ENCODE assay signal across 8 mouse cellular contexts in genomic region chr11:102284501-102285094, GRCm38 (mm10). TPM values are rescaled to one million over a fixed set of nuclear protein-coding genes. Genes with fewer than 3 reads are reported as not detected.
DNase-seq lines count a peak whose midpoint lies in the region; ATAC-seq and TF ChIP-seq lines count a peak whose summit lies in the region.

TSS of gene Tmub2 (plus strand) at chr11:102284931.

- H3K36me3 ChIP-seq in C2C12 (ENCODE audit: control insufficient read depth, insufficient read depth) (peaks cover 20% of the 10 kb centered on the region), myocyte (ENCODE audit: control insufficient read depth, insufficient read depth) (no peaks in the 10 kb centered on the region)
- H3K36me3 ChIP-seq in erythroblast, embryonic 14.5 days (ENCODE audit: control insufficient read depth), result peaks cover 36% of the 10 kb centered on the region
- H3K36me3 ChIP-seq in heart, embryonic 11.5 days (ENCODE audit: control insufficient read depth, insufficient read depth, low read length), result peaks cover 9% of the 10 kb centered on the region; the same call in 1 of the 2 replicates
- peaks cover 21% of the 10 kb centered on the region for H3K36me3 ChIP-seq in kidney, embryonic 16.5 days (ENCODE audit: insufficient read depth, low read length)
- no peaks in the 10 kb centered on the region for H3K36me3 ChIP-seq in liver, adult 2 months (ENCODE audit: control insufficient read depth, insufficient read depth, low read length)
- H3K36me3 ChIP-seq in splenic B cell, adult 2 months (ENCODE audit: control insufficient read depth, insufficient read depth, low read length, poor library complexity, severe bottlenecking), result no peaks in the 10 kb centered on the region

- peak within 1 kb of the TSS; percentile 98 for H3ac ChIP-seq in C2C12 (ENCODE audit: control insufficient read depth, insufficient read length, low read depth)
- peak within 1 kb of the TSS; percentile 80 for H3ac ChIP-seq in myocyte (ENCODE audit: control insufficient read depth, insufficient read length)

- H3K4me1 ChIP-seq in erythroblast, embryonic 14.5 days (ENCODE audit: control insufficient read depth), result peaks cover 53% of the 10 kb centered on the region
- H3K4me1 ChIP-seq in heart, embryonic 11.5 days (ENCODE audit: control insufficient read depth, insufficient read depth, low read length), result peaks cover 7% of the 10 kb centered on the region
- peaks cover 20% of the 10 kb centered on the region for H3K4me1 ChIP-seq in kidney, embryonic 16.5 days (ENCODE audit: insufficient read depth, low read length)
- H3K4me1 ChIP-seq in liver, adult 2 months (ENCODE audit: control insufficient read depth, insufficient read depth, low read length), result peaks cover 3% of the 10 kb centered on the region; the same call in 1 of the 2 replicates

- no peaks in the 10 kb centered on the region for H3K27me3 ChIP-seq in C2C12 (ENCODE audit: control insufficient read depth, insufficient read depth, insufficient read length)
- H3K27me3 ChIP-seq in erythroblast, embryonic 14.5 days (ENCODE audit: control insufficient read depth), result no peaks in the 10 kb centered on the region
- no peaks in the 10 kb centered on the region for H3K27me3 ChIP-seq in heart, embryonic 11.5 days (ENCODE audit: control insufficient read depth, insufficient read depth, low read length)
- H3K27me3 ChIP-seq in kidney, embryonic 16.5 days (ENCODE audit: insufficient read depth, low read length), result no peaks in the 10 kb centered on the region
- no peaks in the 10 kb centered on the region for H3K27me3 ChIP-seq in liver, adult 2 months (ENCODE audit: control insufficient read depth, insufficient read depth, low read length)
- no peaks in the 10 kb centered on the region for H3K27me3 ChIP-seq in myocyte (ENCODE audit: control insufficient read depth, insufficient read depth, insufficient read length)
- no peaks in the 10 kb centered on the region for H3K27me3 ChIP-seq in splenic B cell, adult 2 months (ENCODE audit: control insufficient read depth, insufficient read depth, low read length, poor library complexity, severe bottlenecking)

- peak; percentile 99 for DNase-seq in brain, embryonic 14.5 days (ENCODE audit: low read depth)
- peak; percentile 97 for DNase-seq in liver, adult 2 months (ENCODE audit: extremely low read depth, low read depth, low spot score)
- DNase-seq in splenic B cell, adult 2 months (ENCODE audit: low read depth, low spot score), result peak; percentile 100

- peak within 1 kb of the TSS; percentile 75 for H3K4me2 ChIP-seq in heart, embryonic 11.5 days
- peak within 1 kb of the TSS; percentile 74 for H3K4me2 ChIP-seq in kidney, embryonic 16.5 days (replicated peaks; ENCODE audit: low read depth, low read length)
- H3K4me2 ChIP-seq in myocyte (ENCODE audit: low read depth), result peak within 1 kb of the TSS; percentile 83

- peak within 1 kb of the TSS; percentile 81 for H3K27ac ChIP-seq in heart, embryonic 11.5 days (ENCODE audit: low read depth, low read length)
- peak within 1 kb of the TSS; percentile 92 for H3K27ac ChIP-seq in kidney, embryonic 16.5 days (ENCODE audit: low read length)
- H3K27ac ChIP-seq in liver, adult 2 months (replicated peaks; ENCODE audit: insufficient read depth, low read depth, low read length), result peak within 1 kb of the TSS; percentile 88

- H3K4me3 ChIP-seq in C2C12 (ENCODE audit: insufficient read depth, poor library complexity, severe bottlenecking) (peak within 1 kb of the TSS; percentile 95), myocyte (peak within 1 kb of the TSS; percentile 80)
- peak within 1 kb of the TSS; percentile 99 for H3K4me3 ChIP-seq in erythroblast, embryonic 14.5 days (replicated peaks)
- H3K4me3 ChIP-seq in heart, embryonic 11.5 days (ENCODE audit: low read depth, low read length), result peak within 1 kb of the TSS; percentile 82
- H3K4me3 ChIP-seq in kidney, embryonic 16.5 days (ENCODE audit: low read length), result peak within 1 kb of the TSS; percentile 78
- peak within 1 kb of the TSS; percentile 86 for H3K4me3 ChIP-seq in liver, adult 2 months (ENCODE audit: insufficient read depth, low read depth, low read length)

- no peaks in the 10 kb centered on the region for H3K9me3 ChIP-seq in erythroblast, embryonic 14.5 days (ENCODE audit: control insufficient read depth, low read length)
- no peaks in the 10 kb centered on the region for H3K9me3 ChIP-seq in heart, embryonic 11.5 days (replicated peaks; ENCODE audit: control insufficient read depth, low read length)
- H3K9me3 ChIP-seq in kidney, embryonic 16.5 days (ENCODE audit: low read length), result no peaks in the 10 kb centered on the region

- TF ChIP-seq POLR2A in brain, embryonic 14.5 days (IDR thresholded peaks at IDR 0.05; ENCODE audit: borderline replicate concordance, extremely low read depth, insufficient read depth, insufficient read length, poor library complexity, severe bottlenecking), result 0 out of 2 replicates have a peak, but pooled peaks have one; percentile 14
- TF ChIP-seq POLR2A in liver, adult 2 months (IDR thresholded peaks at IDR 0.05; ENCODE audit: extremely low read depth, insufficient read depth, low read length), result no peak
- no peak for TF ChIP-seq POLR2A in myocyte (IDR thresholded peaks at IDR 0.05; ENCODE audit: insufficient read length, low read depth)

- peak; percentile 89 for ATAC-seq in heart, embryonic 11.5 days (replicated peaks; ENCODE audit: insufficient number of reproducible peaks, low FRiP score, low TSS enrichment)
- peak; percentile 90 for ATAC-seq in kidney, embryonic 16.5 days (ENCODE audit: low FRiP score, low TSS enrichment)

- no peaks in the 10 kb centered on the region for H3K79me3 ChIP-seq in C2C12 (ENCODE audit: low read depth)

- H3K79me2 ChIP-seq in C2C12 (ENCODE audit: control insufficient read depth, insufficient read depth) (peaks cover 20% of the 10 kb centered on the region), myocyte (ENCODE audit: control insufficient read depth, insufficient read depth) (peaks cover 14% of the 10 kb centered on the region)
- no peaks in the 10 kb centered on the region; the same call in 1 of the 2 replicates for H3K79me2 ChIP-seq in liver, adult 2 months (ENCODE audit: control insufficient read depth, insufficient read depth, low read length)

- no peak for TF ChIP-seq CTCF in C2C12 (IDR thresholded peaks at IDR 0.05; ENCODE audit: control insufficient read depth, insufficient read depth, insufficient read length)
- TF ChIP-seq CTCF in brain, embryonic 14.5 days (IDR thresholded peaks at IDR 0.05; ENCODE audit: borderline replicate concordance, extremely low read depth, insufficient read depth, insufficient read length), result peak; percentile 24; the same call in 1 of the 2 replicates
- 0 out of 2 replicates have a peak, but pooled peaks have one; percentile 9 for TF ChIP-seq CTCF in liver, adult 2 months (IDR thresholded peaks at IDR 0.05; ENCODE audit: low read depth, low read length)

- H3K9ac ChIP-seq in heart, embryonic 11.5 days (ENCODE audit: low read depth, low read length), result peak within 1 kb of the TSS; percentile 91
- H3K9ac ChIP-seq in kidney, embryonic 16.5 days (replicated peaks; ENCODE audit: low read length), result peak within 1 kb of the TSS; percentile 88
- peak within 1 kb of the TSS; percentile 77 for H3K9ac ChIP-seq in liver, adult 2 months (ENCODE audit: low read depth, low read length)

- under 1% methylated on average over 32 of the region's 32 CpGs for WGBS in heart, embryonic 11.5 days (ENCODE audit: insufficient replicate concordance)
- under 1% methylated on average over 32 of the region's 32 CpGs for WGBS in kidney, embryonic 16.5 days
- under 1% methylated on average over 32 of the region's 32 CpGs for WGBS in liver, adult 2 months

TF ChIP-seq in C2C12, 6 proteins besides CTCF, POLR2A, EP300 and RAD21:
- TF ChIP-seq MYOD1 (IDR thresholded peaks at IDR 0.05; ENCODE audit: control insufficient read depth, insufficient read length, low read depth) (no peak), MYOG (IDR thresholded peaks at IDR 0.05; ENCODE audit: control insufficient read depth, extremely low read depth, insufficient read length) (no peak), MAX (IDR thresholded peaks at IDR 0.05) (peak; percentile 11), USF1 (IDR thresholded peaks at IDR 0.05; ENCODE audit: low read depth) (no peak), FOSL1 (IDR thresholded peaks at IDR 0.05; ENCODE audit: insufficient read depth, low read length, poor library complexity, severe bottlenecking) (no peak), CEBPB (IDR thresholded peaks at IDR 0.05; ENCODE audit: low read depth) (peak; percentile 14)

TF ChIP-seq in myocyte, 11 proteins besides CTCF, POLR2A, EP300 and RAD21:
- TF ChIP-seq E2F4 (IDR thresholded peaks at IDR 0.05; ENCODE audit: insufficient read depth), result peak; percentile 72
- no peak for TF ChIP-seq POLR2AphosphoS2 (IDR thresholded peaks at IDR 0.05; ENCODE audit: insufficient read length, low read depth)
- no peak for TF ChIP-seq TCF12 (IDR thresholded peaks at IDR 0.05; ENCODE audit: insufficient read depth, poor library complexity, severe bottlenecking)
- no peak for TF ChIP-seq CEBPB (IDR thresholded peaks at IDR 0.05; ENCODE audit: insufficient read depth, poor library complexity, severe bottlenecking)
- no peak for TF ChIP-seq TCF3 (IDR thresholded peaks at IDR 0.05; ENCODE audit: insufficient read length, low read depth)
- no peak for TF ChIP-seq MYOD1 (IDR thresholded peaks at IDR 0.05; ENCODE audit: control insufficient read depth in 1 of 3, insufficient read length in 2 of 3, low read depth in 2 of 3)
- TF ChIP-seq MYOG (IDR thresholded peaks at IDR 0.05; ENCODE audit: control insufficient read depth in 1 of 3, insufficient read depth in 1 of 3, insufficient read length in 2 of 3, low read depth in 2 of 3), result no peak
- no peak for TF ChIP-seq USF1 (IDR thresholded peaks at IDR 0.05; ENCODE audit: low read depth)

RNA-seq across cellular contexts. Expression of gene Tmub2, which starts in this region (rescaled TPM):
- 25.2 TPM for polyA plus RNA-seq in C2C12 (2012; fragmentation: generic; extraction: Trizol)
- 74.7 and 88.3 TPM in 2 replicates for polyA plus RNA-seq in brain, embryonic 14.5 days (2012; rRNA removed)
- 8.1 and 8.9 TPM in 2 replicates for polyA plus RNA-seq in erythroblast, embryonic 14.5 days (2012)
- polyA plus RNA-seq in heart, embryonic 11.5 days (2014; fragmentation: Nextera tagmentation; extraction: Ambion mirVana), result 40.1 and 40.5 TPM in 2 replicates
- 64.4 and 66.7 TPM in 2 replicates for polyA plus RNA-seq in kidney, embryonic 16.5 days (2015; fragmentation: Nextera tagmentation; extraction: Ambion mirVana)
- total RNA-seq in liver, adult 2 months (2014; rRNA removed), result 18.1 and 19.0 TPM in 2 replicates
- 33.5 and 34.2 TPM in 2 replicates for polyA plus RNA-seq in liver, adult 2 months (2012; rRNA removed)
- 39.5 TPM for polyA plus RNA-seq in myocyte (2012; fragmentation: generic; extraction: Trizol)

Comparison
In these comparisons a context has a peak if more than half of its experiments do, and no peak if none do; other contexts are left out.
1. Peak in every context shown above with its lines: DNase-seq, ATAC-seq, H3K4me3 ChIP-seq and H3K27ac ChIP-seq.